Mouse (Mus musculus) kidney, embryonic 15.5 days (tissue): Measurements from ENCODE around the gene St6gal1. TPM values are rescaled to one million over a fixed set of nuclear protein-coding genes. Genes with fewer than 3 reads are reported as not detected.

Experiments used
- ATAC-seq: fragments of 200-750 bp; cut with Nextera tagmentation; replicated peaks from 2 replicates; pipeline ENCODE4 v1.8.0; 2017; ENCODE audit warnings: moderate TSS enrichment; ENCODE audit not compliant: low FRiP score
- H3K27ac ChIP-seq: fragments of 300-500 bp; sonication (generic); 2 replicates; pipeline ENCODE4 v1.5.1; 2015; ENCODE audit warnings: mild to moderate bottlenecking, inconsistent platforms
- H3K27me3 ChIP-seq: fragments of 300-500 bp; sonication (generic); 2 replicates; pipeline ENCODE4 v1.6.1; 2015; ENCODE audit warnings: inconsistent platforms
- H3K36me3 ChIP-seq: fragments of 300-500 bp; sonication (generic); 2 replicates; pipeline ENCODE4 v1.6.1; 2015; ENCODE audit warnings: inconsistent platforms
- H3K4me1 ChIP-seq: fragments of 300-500 bp; sonication (generic); 2 replicates; pipeline ENCODE4 v1.6.1; 2015; ENCODE audit warnings: inconsistent platforms
- H3K4me2 ChIP-seq: fragments of 300-500 bp; sonication (generic); 2 replicates; pipeline ENCODE4 v1.6.1; 2015; ENCODE audit warnings: moderate library complexity, mild to moderate bottlenecking, inconsistent platforms
- H3K4me3 ChIP-seq: fragments of 300-500 bp; sonication (generic); replicated peaks from 2 replicates; pipeline ENCODE4 v1.5.1; 2015; ENCODE audit warnings: mild to moderate bottlenecking, inconsistent platforms
- H3K9ac ChIP-seq: fragments of 300-500 bp; sonication (generic); 2 replicates; pipeline ENCODE4 v1.6.1; 2015; ENCODE audit warnings: mild to moderate bottlenecking, inconsistent platforms
- H3K9me3 ChIP-seq: fragments of 300-500 bp; sonication (generic); replicated peaks from 2 replicates; pipeline ENCODE4 v1.6.1; 2016; ENCODE audit warnings: inconsistent platforms
- WGBS: fragments of 180-500 bp; shearing (Covaris S2); methylation state at CpG from one replicate; pipeline ENCODE4 v1.1.7; 2015; ENCODE audit warnings: mixed read lengths; 5-methylcytosine and 5-hydroxymethylcytosine counted together
- polyA plus RNA-seq: library from polyadenylated mRNA; unstranded; fragments of >200 nt; fragmentation: Nextera tagmentation; extraction: Ambion mirVana; gene quantifications from 2 replicates; pipeline ENCODE4 v1.2.1, GENCODE M21; 2015

Gene St6gal1
- polyA plus RNA-seq, 1 experiment from 2014 or later = 22.6 TPM

GRCm38 (mm10) chr16:23332686-23333085 is 108.1 kb downstream of the St6gal1 start:
- Histone ChIP-seq H3K27me3 (no peaks in the 10 kb centered on the region), H3K4me2 (no peak overlapping the region), H3K27ac (peak overlapping the region; percentile 37; the same call in 1 of the 2 replicates), H3K4me1 (peaks cover 17% of the 10 kb centered on the region), H3K9me3 (no peaks in the 10 kb centered on the region), H3K4me3 (no peak overlapping the region), H3K9ac (no peak overlapping the region), H3K36me3 (peaks cover 26% of the 10 kb centered on the region)
- no peak for ATAC-seq
- WGBS = 41% methylated on average over 6 of the region's 6 CpGs

DNA sequence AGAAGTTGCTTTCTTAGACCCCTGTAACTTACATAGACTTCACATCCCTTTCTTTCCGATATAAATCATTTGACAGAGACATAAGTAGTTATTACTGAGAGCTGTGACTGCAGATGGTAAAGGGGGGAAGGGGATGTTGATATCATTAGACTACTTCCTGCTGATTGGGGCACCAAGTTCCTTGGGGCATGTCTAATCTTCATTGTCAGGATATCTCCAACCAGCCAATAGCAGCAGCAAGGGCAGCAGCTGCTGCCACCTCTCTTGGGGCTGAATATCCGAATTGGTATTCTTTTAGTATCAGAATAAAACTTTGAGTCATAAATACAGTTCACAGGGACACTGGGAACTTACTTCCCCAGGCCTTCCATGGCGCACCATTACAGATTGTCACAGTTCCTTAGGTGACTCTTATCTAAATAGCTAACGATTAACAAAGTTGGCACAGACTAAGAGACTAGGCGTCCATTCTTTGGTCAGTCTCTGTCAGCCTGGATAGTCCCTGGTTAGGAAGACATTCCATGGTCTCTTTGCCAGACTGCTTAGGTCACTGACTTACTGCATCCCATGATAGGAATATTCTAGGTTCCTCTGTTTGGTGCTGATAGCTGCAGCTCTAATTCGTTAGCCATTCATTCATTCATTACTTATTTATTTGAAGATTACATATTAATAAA is 109.5 kb downstream of the St6gal1 start:
- Histone ChIP-seq H3K27me3 (no peaks in the 10 kb centered on the region), H3K9ac (no peak overlapping the region), H3K9me3 (no peaks in the 10 kb centered on the region), H3K4me1 (peaks cover 17% of the 10 kb centered on the region), H3K4me2 (no peak overlapping the region), H3K4me3 (no peak overlapping the region), H3K36me3 (peaks cover 19% of the 10 kb centered on the region; the same call in 1 of the 2 replicates), H3K27ac (no peak overlapping the region)
- 74% methylated on average over 6 of the region's 6 CpGs for WGBS
- no peak for ATAC-seq

DNA sequence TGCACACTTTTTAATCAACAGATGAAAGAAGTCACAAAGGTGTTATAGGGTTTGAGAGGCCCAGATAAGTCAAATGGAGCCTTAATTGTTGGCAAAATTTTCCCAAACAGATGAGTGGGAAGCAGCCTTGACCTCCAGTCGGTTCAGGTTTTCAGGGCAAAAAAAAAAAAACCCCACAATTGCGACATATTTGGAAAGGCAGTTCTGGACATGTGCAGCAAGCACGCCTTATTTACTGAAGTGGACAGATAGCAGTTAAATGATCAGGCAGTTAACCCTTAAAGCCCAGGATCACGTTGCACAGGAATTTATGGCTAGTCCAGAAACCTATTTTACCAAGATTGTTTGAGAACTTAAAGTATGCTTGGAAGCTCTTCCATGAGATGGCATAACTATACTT is 112.8 kb downstream of the St6gal1 start:
- 37% methylated on average over 4 of the region's 4 CpGs for WGBS
- Histone ChIP-seq H3K4me1 (peaks cover 11% of the 10 kb centered on the region), H3K4me3 (no peak overlapping the region), H3K27me3 (no peaks in the 10 kb centered on the region), H3K27ac (no peak overlapping the region), H3K9me3 (0 out of 2 replicates have a peak, but pooled peaks cover 4% of the 10 kb centered on the region), H3K36me3 (peaks cover 32% of the 10 kb centered on the region; the same call in 1 of the 2 replicates), H3K4me2 (no peak overlapping the region), H3K9ac (no peak overlapping the region)
- no peak for ATAC-seq

GRCm38 (mm10) chr16:23341254-23341653 is 116.7 kb downstream of the St6gal1 start:
- Histone ChIP-seq H3K9me3 (0 out of 2 replicates have a peak, but pooled peaks cover 4% of the 10 kb centered on the region), H3K27me3 (no peaks in the 10 kb centered on the region), H3K36me3 (peaks cover 34% of the 10 kb centered on the region; the same call in 1 of the 2 replicates), H3K4me3 (no peak overlapping the region), H3K9ac (no peak overlapping the region), H3K4me1 (no peaks in the 10 kb centered on the region), H3K4me2 (no peak overlapping the region), H3K27ac (no peak overlapping the region)
- ATAC-seq = no peak
- WGBS = 95% methylated on average over 2 of the region's 2 CpGs

DNA sequence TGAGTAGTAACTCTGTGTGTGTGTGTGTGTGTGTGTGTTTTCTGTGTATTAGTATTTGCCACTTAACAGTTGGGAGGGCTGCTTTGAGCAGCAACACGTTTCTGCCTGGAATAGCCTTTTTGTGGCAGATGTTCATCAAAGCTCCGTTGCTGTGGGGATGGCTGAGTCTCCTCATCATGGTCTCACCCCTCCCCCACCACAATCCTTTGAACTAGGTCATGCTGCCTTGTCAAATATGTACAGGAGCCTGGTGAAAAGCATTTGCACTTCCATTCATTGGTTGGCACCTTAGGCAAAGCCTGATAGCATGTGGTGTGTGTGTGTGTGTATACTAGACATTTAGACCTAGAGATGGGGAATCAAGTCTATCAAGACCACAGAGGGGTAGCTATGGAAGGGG is 126.3 kb downstream of the St6gal1 start:
- WGBS = 17% methylated on average over 2 of the region's 2 CpGs
- Histone ChIP-seq H3K36me3 (peaks cover 9% of the 10 kb centered on the region; the same call in 1 of the 2 replicates), H3K4me2 (no peak overlapping the region), H3K9me3 (no peaks in the 10 kb centered on the region), H3K9ac (no peak overlapping the region), H3K27me3 (no peaks in the 10 kb centered on the region), H3K4me1 (peaks cover 14% of the 10 kb centered on the region; the same call in 1 of the 2 replicates), H3K27ac (no peak overlapping the region), H3K4me3 (no peak overlapping the region)
- ATAC-seq = no peak

DNA sequence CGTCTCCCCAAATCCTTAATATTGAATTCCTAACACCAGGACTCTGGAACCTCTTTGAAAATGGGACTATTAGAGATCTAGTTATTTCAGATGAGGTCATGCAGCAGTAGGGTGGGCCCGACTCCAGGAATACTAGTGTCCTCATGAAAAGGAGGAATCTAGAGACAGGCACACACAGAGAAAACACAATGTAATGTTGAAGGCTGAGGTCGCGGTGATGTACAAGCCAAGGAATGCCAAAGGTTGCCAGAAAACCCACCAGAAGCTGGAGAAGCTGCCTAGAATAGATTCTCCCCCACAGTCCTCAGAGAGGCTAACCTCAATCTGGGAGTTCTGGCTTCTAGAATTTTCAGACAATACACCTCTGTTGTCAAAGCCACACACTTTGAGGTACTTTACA is 136.5 kb downstream of the St6gal1 start:
- Histone ChIP-seq H3K9ac (no peak overlapping the region), H3K36me3 (peaks cover 31% of the 10 kb centered on the region), H3K4me3 (no peak overlapping the region), H3K4me1 (no peaks in the 10 kb centered on the region), H3K9me3 (no peaks in the 10 kb centered on the region), H3K27ac (no peak overlapping the region), H3K27me3 (no peaks in the 10 kb centered on the region), H3K4me2 (no peak overlapping the region)
- 90% methylated on average over 4 of the region's 4 CpGs for WGBS
- ATAC-seq = no peak

DNA sequence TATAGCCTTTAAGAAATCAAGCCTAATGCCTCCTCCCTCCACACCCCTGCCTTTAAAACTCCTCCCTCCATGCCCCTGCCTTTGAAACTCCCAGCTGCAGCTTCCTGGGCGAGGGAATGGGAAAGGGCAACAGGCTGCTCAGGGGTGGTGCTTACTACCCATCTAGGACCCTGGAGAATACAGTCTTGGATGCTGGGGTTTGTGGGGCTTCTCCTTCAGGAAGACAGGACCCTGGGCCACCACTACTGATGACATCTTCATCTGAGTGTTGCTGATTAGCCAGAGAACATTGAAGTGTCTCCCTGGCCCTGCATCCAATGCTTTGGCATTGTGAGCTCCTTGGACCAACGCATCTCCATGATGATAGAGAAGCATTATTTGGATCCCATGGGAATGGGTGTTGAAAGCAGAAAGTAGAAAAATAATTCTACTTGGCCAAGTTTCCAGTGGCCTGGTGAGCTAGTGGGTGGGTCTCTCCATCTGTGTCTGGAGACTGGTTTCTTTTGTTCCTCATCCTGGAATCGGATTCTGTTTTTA is 137.0 kb downstream of the St6gal1 start:
- ATAC-seq = no peak
- 77% methylated on average over 3 of the region's 3 CpGs for WGBS
- Histone ChIP-seq H3K9me3 (no peaks in the 10 kb centered on the region), H3K27ac (no peak overlapping the region), H3K4me3 (no peak overlapping the region), H3K4me1 (no peaks in the 10 kb centered on the region), H3K4me2 (no peak overlapping the region), H3K36me3 (peaks cover 27% of the 10 kb centered on the region), H3K27me3 (no peaks in the 10 kb centered on the region), H3K9ac (no peak overlapping the region)

- Histone ChIP-seq H3K9ac (no peak overlapping the region), H3K27ac (no peak overlapping the region), H3K4me3 (no peak overlapping the region), H3K27me3 (no peaks in the 10 kb centered on the region), H3K9me3 (no peaks in the 10 kb centered on the region), H3K4me2 (no peak overlapping the region), H3K4me1 (no peaks in the 10 kb centered on the region), H3K36me3 (no peaks in the 10 kb centered on the region)
- WGBS = 77% methylated on average over 2 of the region's 2 CpGs
- no peak for ATAC-seq
Measured at GRCm38 (mm10) chr16:23364328-23364990, 139.9 kb downstream of the St6gal1 start.

DNA sequence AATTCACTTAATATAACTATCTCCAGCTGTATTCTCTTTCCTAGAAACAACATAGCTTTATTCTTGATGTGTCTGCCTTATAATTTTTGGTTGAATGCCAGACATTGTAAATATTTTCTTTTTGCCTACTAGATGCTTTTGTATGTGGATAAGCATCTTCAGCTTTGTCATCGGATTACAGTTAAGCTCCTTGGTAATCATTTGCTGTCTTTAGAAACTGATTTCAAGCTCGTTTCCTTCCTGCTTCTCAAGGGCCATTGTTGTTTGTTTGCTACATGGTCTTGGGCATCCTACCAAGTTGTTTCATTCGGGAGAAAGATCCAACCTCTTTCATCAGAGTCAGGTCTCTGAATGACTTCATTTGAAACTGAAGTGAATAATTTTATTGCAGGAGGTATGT is 144.6 kb downstream of the St6gal1 start:
- Histone ChIP-seq H3K36me3 (no peaks in the 10 kb centered on the region), H3K9me3 (no peaks in the 10 kb centered on the region), H3K27ac (no peak overlapping the region), H3K4me3 (no peak overlapping the region), H3K9ac (no peak overlapping the region), H3K4me2 (no peak overlapping the region), H3K27me3 (no peaks in the 10 kb centered on the region), H3K4me1 (no peaks in the 10 kb centered on the region)
- no peak for ATAC-seq
- 65% methylated on average over 3 of the region's 3 CpGs for WGBS

- no peak overlapping the region for H3K4me3 ChIP-seq
Measured at GRCm38 (mm10) chr16:23370724-23371123, 146.2 kb downstream of the St6gal1 start.

GRCm38 (mm10) chr16:23372340-23372739 is 147.8 kb downstream of the St6gal1 start:
- no peak for ATAC-seq
- Histone ChIP-seq H3K27me3 (no peaks in the 10 kb centered on the region), H3K9me3 (no peaks in the 10 kb centered on the region), H3K36me3 (no peaks in the 10 kb centered on the region), H3K4me3 (no peak overlapping the region), H3K27ac (no peak overlapping the region), H3K4me1 (no peaks in the 10 kb centered on the region), H3K4me2 (no peak overlapping the region), H3K9ac (no peak overlapping the region)
- WGBS = 56% methylated on average over 2 of the region's 2 CpGs

More at GRCm38 (mm10) chr16:23370724-23371123, 146.2 kb downstream of the St6gal1 start:
- H3K27ac ChIP-seq = no peak overlapping the region
- 88% methylated on average over 7 of the region's 7 CpGs for WGBS
- H3K9me3 ChIP-seq = no peaks in the 10 kb centered on the region
- H3K27me3 ChIP-seq = no peaks in the 10 kb centered on the region
- H3K4me1 ChIP-seq = no peaks in the 10 kb centered on the region
- H3K4me2 ChIP-seq = no peak overlapping the region
- no peak overlapping the region for H3K9ac ChIP-seq
- no peaks in the 10 kb centered on the region for H3K36me3 ChIP-seq
- no peak for ATAC-seq

GRCm38 (mm10) chr16:23374068-23374467 is 149.5 kb downstream of the St6gal1 start:
- Histone ChIP-seq H3K4me1 (no peaks in the 10 kb centered on the region), H3K36me3 (no peaks in the 10 kb centered on the region), H3K9ac (no peak overlapping the region), H3K27ac (no peak overlapping the region), H3K9me3 (no peaks in the 10 kb centered on the region), H3K27me3 (no peaks in the 10 kb centered on the region), H3K4me3 (no peak overlapping the region), H3K4me2 (no peak overlapping the region)
- 96% methylated on average over 4 of the region's 4 CpGs for WGBS
- no peak for ATAC-seq
